Comparison of ENCODE assay signal across 24 mouse cellular contexts in the genomic region with DNA sequence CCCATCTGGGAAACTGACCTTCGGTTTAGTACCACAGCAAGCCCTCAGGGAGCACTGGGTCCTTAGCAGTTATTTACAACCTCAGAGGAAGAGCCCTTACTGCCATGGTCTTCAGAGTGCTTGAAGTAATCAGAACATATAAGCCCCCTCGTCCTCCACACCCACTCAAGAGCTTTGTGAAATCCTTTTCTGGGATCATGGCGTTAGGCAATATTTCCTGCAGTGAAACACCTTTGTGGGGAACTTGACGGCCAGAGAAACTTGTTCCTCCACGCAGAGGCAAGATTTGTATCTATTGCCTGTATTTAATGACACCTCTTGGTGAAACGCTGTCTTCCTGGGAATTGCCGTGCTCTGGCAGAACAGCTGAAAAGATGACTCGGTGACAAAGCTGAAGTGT. TPM values are rescaled to one million over a fixed set of nuclear protein-coding genes. Genes with fewer than 3 reads are reported as not detected.
"Had no signal": no experiment of that assay in that cellular context is flagged by ENCODE, and none has a peak within 500 bp of the region (broad histone marks: within the 10 kb centered on the region; RNA-seq: fewer than 3 reads in every experiment).

No protein-coding gene starts in this region.

- H3K36me3 ChIP-seq: limb, embryonic 13.5 days; liver, embryonic 13.5 days; midbrain, embryonic 12.5 days; midbrain, embryonic 15.5 days; neural tube, embryonic 12.5 days; neural tube, embryonic 15.5 days had no signal

- H3K9me3 ChIP-seq: limb, embryonic 13.5 days; liver, embryonic 13.5 days; midbrain, embryonic 12.5 days; midbrain, embryonic 15.5 days; neural tube, embryonic 12.5 days; neural tube, embryonic 15.5 days had no signal

- H3K4me1 ChIP-seq: midbrain, embryonic 12.5 days; midbrain, embryonic 15.5 days; neural tube, embryonic 12.5 days; neural tube, embryonic 15.5 days had no signal

- DNase-seq: kidney, postnatal 25 days; layer of hippocampus, postnatal 36 days; liver, embryonic 13.5 days; lung, embryonic 14.5 days; right cerebral cortex, adult 18-20 months; right cerebral cortex, postnatal 14 days; right cerebral cortex, postnatal 4 days; thymus, postnatal 25 days had no signal

- ATAC-seq: lung, postnatal 0 days; midbrain, embryonic 15.5 days had no signal

- H3K4me3 ChIP-seq: layer of hippocampus, adult 2 months; left cerebral cortex, adult 2 months; limb, embryonic 13.5 days; liver, embryonic 13.5 days; midbrain, embryonic 12.5 days; midbrain, embryonic 15.5 days; neural tube, embryonic 12.5 days; neural tube, embryonic 15.5 days had no signal

- H3K9ac ChIP-seq: limb, embryonic 13.5 days; liver, embryonic 13.5 days; lung, embryonic 14.5 days; midbrain, embryonic 12.5 days; midbrain, embryonic 15.5 days; neural tube, embryonic 12.5 days; neural tube, embryonic 15.5 days had no signal

- H3K27ac ChIP-seq: kidney, postnatal 0 days; layer of hippocampus, adult 2 months; left cerebral cortex, adult 2 months; limb, embryonic 13.5 days; liver, embryonic 13.5 days; macrophage; midbrain, embryonic 12.5 days; midbrain, embryonic 15.5 days; neural tube, embryonic 12.5 days; neural tube, embryonic 15.5 days had no signal

- H3K27me3 ChIP-seq: liver, embryonic 13.5 days; midbrain, embryonic 12.5 days; midbrain, embryonic 15.5 days; neural tube, embryonic 12.5 days; neural tube, embryonic 15.5 days had no signal

- H3K4me2 ChIP-seq: limb, embryonic 13.5 days; liver, embryonic 13.5 days; lung, embryonic 14.5 days; midbrain, embryonic 12.5 days; midbrain, embryonic 15.5 days; neural tube, embryonic 12.5 days; neural tube, embryonic 15.5 days had no signal

RNA-seq across cellular contexts. Expression of a gene that starts 9.9 kb away (rescaled TPM):
- total RNA-seq: layer of hippocampus, adult 2 months; layer of hippocampus, postnatal 10 days; layer of hippocampus, postnatal 36 days; left cerebral cortex, adult 2 months; left cerebral cortex, postnatal 10 days; left cerebral cortex, postnatal 36 days had no signal
- polyA plus RNA-seq: kidney, embryonic 14.5 days; kidney, postnatal 0 days; limb, embryonic 13.5 days; lung, embryonic 14.5 days; macrophage; midbrain, embryonic 12.5 days; midbrain, embryonic 15.5 days; neural tube, embryonic 12.5 days; neural tube, embryonic 15.5 days; stomach, embryonic 14.5 days had no signal

RNA-seq across cellular contexts. Expression of a gene that starts 24.8 kb away (rescaled TPM):
- total RNA-seq: megakaryocyte, adult 5-6 weeks had no signal
- polyA plus RNA-seq: macrophage had no signal

RNA-seq across cellular contexts. Expression of a gene that starts 27.8 kb away (rescaled TPM):
- total RNA-seq: megakaryocyte, adult 5-6 weeks had no signal
- polyA plus RNA-seq: macrophage had no signal
